Mouse (Mus musculus) forebrain, embryonic 13.5 days (tissue): Measurements from ENCODE around the gene Dmd. TPM values are rescaled to one million over a fixed set of nuclear protein-coding genes. Genes with fewer than 3 reads are reported as not detected.

Experiments used
- ATAC-seq: fragments of 200-750 bp; cut with Nextera tagmentation; 2 replicates; pipeline ENCODE4 v1.8.0; 2017
- H3K27ac ChIP-seq: fragments of 300-500 bp; sonication (generic); 2 replicates; pipeline ENCODE4 v1.5.1; 2015; ENCODE audit warnings: inconsistent platforms, mild to moderate bottlenecking, moderate library complexity
- H3K27me3 ChIP-seq: fragments of 300-500 bp; sonication (generic); 2 replicates; pipeline ENCODE4 v1.6.1; 2015; ENCODE audit warnings: mild to moderate bottlenecking, inconsistent platforms
- H3K36me3 ChIP-seq: fragments of 300-500 bp; sonication (generic); 2 replicates; pipeline ENCODE4 v1.6.1; 2015; ENCODE audit warnings: mild to moderate bottlenecking, inconsistent platforms; ENCODE audit not compliant: poor library complexity, severe bottlenecking
- H3K4me1 ChIP-seq: fragments of 300-500 bp; sonication (generic); 2 replicates; pipeline ENCODE4 v1.6.1; 2015; ENCODE audit warnings: inconsistent platforms
- H3K4me2 ChIP-seq: fragments of 300-500 bp; sonication (generic); 2 replicates; pipeline ENCODE4 v1.6.1; 2015; ENCODE audit warnings: inconsistent platforms, mild to moderate bottlenecking, moderate library complexity
- H3K4me3 ChIP-seq: fragments of 300-500 bp; sonication (generic); 2 replicates; pipeline ENCODE4 v1.5.1; 2015; ENCODE audit warnings: mild to moderate bottlenecking, inconsistent platforms
- H3K9ac ChIP-seq: fragments of 300-500 bp; sonication (generic); 2 replicates; pipeline ENCODE4 v1.6.1; 2015; ENCODE audit warnings: mild to moderate bottlenecking, inconsistent platforms
- H3K9me3 ChIP-seq: fragments of 300-500 bp; sonication (generic); replicated peaks from 2 replicates; pipeline ENCODE4 v1.6.1; 2016; ENCODE audit warnings: inconsistent platforms
- WGBS: fragments of 180-500 bp; shearing (Covaris S2); methylation state at CpG from one replicate; pipeline ENCODE4 v1.1.7; 2015; 5-methylcytosine and 5-hydroxymethylcytosine counted together
- polyA plus RNA-seq: library from polyadenylated mRNA; unstranded; fragments of >200 nt; fragmentation: Nextera tagmentation; extraction: Ambion mirVana; gene quantifications from 2 replicates; pipeline ENCODE4 v1.2.1, GENCODE M21; 2015

Gene Dmd
- polyA plus RNA-seq, 1 experiment from 2014 or later = 26.1 TPM

DNA sequence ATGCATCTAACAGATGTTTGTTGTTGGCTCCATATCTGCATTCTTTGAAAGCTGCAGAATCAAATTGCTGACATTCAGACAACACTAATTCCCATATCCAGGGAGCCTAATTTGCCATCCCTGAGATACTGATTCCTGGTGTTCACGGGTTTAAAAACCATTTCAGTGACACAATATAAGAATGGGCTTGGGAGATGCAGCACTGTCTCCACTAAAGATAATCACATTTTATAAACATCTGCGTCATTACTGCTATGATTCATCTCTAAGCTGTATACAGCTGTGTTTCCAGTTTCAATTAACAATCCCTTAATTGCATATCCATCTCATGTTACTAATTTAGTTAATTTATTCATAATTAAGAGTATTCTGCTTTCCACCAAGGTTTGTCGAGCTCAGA is 1929.5 kb downstream of the Dmd start:
- Histone ChIP-seq H3K9me3 (no peaks in the 10 kb centered on the region), H3K4me1 (no peaks in the 10 kb centered on the region), H3K27me3 (no peaks in the 10 kb centered on the region), H3K36me3 (no peaks in the 10 kb centered on the region), H3K4me3 (no peak overlapping the region), H3K27ac (no peak overlapping the region), H3K4me2 (no peak overlapping the region), H3K9ac (no peak overlapping the region)
- ATAC-seq = peak; percentile 77
- whole genome bisulfite sequencing = 40% methylated on average over 3 of the region's 3 CpGs

DNA sequence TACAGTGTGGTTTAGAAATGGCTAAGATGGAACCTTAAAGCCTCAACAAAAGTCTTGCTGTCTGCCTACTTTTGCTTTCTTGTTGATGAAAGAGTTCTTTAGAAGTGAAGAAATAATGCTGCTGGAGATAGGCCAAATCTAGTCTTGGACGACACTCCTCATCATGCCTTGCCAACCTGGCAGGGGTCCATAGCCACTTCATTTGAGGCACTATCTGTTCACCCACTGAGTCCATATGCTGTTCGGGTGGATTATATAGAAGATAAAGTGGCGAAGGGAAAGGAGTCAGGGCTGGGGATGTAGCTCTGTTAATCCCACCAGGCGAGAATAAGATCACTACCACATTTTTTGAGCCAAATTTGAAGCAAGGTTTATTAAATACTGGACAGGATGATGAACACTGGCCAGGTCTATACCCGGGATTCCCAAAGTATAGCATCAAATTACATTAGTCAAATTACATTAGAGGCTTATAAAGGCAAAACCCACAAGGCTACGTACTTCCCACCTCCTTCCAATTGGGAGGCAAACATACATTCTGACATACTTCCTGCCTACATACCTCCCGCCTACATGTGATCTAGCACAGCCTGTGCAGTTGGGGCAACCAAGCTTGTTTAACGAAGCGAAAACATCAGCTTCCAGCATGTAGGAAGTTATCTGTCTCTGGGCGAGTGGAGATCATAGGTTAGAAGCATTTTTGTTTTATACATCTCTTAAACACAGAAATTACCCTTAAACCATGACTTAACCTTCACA is 1984.2 kb downstream of the Dmd start:
- no peaks in the 10 kb centered on the region for H3K27me3 ChIP-seq
- H3K4me2 ChIP-seq = no peak overlapping the region
- no peak overlapping the region for H3K4me3 ChIP-seq
- H3K36me3 ChIP-seq = no peaks in the 10 kb centered on the region
- no peaks in the 10 kb centered on the region for H3K4me1 ChIP-seq
- ATAC-seq = peak; percentile 91
- no peak overlapping the region; the same call in 1 of the 2 replicates for H3K27ac ChIP-seq
- H3K9me3 ChIP-seq = no peaks in the 10 kb centered on the region
- WGBS = 65% methylated on average over 10 of the region's 10 CpGs
- H3K9ac ChIP-seq = no peak overlapping the region

GRCm38 (mm10) chrX:84960557-84960956 is 2011.9 kb downstream of the Dmd start:
- Histone ChIP-seq H3K9me3 (no peaks in the 10 kb centered on the region), H3K27me3 (no peaks in the 10 kb centered on the region), H3K4me2 (no peak overlapping the region), H3K9ac (no peak overlapping the region), H3K27ac (no peak overlapping the region), H3K4me3 (no peak overlapping the region), H3K36me3 (no peaks in the 10 kb centered on the region), H3K4me1 (no peaks in the 10 kb centered on the region)
- no peak for ATAC-seq
- 88% methylated on average over 5 of the region's 5 CpGs for WGBS

DNA sequence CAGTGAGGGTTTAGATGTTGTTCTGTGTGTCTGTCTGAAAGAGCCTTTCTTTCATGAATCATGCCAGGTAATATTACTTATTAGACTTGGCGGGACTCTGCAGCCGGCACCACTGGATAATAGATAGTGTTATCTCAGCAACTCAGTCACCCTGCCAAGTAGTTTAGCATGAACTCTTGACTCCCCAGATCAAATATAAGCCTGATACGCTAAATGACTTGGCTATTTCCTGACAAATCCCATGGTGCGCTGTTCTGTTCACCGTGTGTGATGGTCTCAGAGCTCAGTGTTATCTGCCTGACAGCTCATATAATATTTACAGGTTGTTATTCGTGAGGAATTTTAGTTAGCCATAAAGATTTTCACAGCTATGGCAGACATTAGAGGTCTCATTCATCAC is 2012.3 kb downstream of the Dmd start:
- no peaks in the 10 kb centered on the region for H3K36me3 ChIP-seq
- no peak overlapping the region for H3K9ac ChIP-seq
- no peak overlapping the region for H3K4me3 ChIP-seq
- WGBS = 90% methylated on average over 6 of the region's 6 CpGs
- H3K4me2 ChIP-seq = no peak overlapping the region
- H3K27ac ChIP-seq = no peak overlapping the region
- no peaks in the 10 kb centered on the region for H3K9me3 ChIP-seq
- H3K4me1 ChIP-seq = no peaks in the 10 kb centered on the region
- ATAC-seq = no peak
- no peaks in the 10 kb centered on the region for H3K27me3 ChIP-seq

GRCm38 (mm10) chrX:85008304-85008703 is 2059.6 kb downstream of the Dmd start:
- Histone ChIP-seq H3K4me3 (no peak overlapping the region), H3K36me3 (no peaks in the 10 kb centered on the region), H3K9me3 (no peaks in the 10 kb centered on the region), H3K4me1 (no peaks in the 10 kb centered on the region), H3K27ac (no peak overlapping the region), H3K27me3 (no peaks in the 10 kb centered on the region), H3K4me2 (no peak overlapping the region), H3K9ac (no peak overlapping the region)
- ATAC-seq = no peak

DNA sequence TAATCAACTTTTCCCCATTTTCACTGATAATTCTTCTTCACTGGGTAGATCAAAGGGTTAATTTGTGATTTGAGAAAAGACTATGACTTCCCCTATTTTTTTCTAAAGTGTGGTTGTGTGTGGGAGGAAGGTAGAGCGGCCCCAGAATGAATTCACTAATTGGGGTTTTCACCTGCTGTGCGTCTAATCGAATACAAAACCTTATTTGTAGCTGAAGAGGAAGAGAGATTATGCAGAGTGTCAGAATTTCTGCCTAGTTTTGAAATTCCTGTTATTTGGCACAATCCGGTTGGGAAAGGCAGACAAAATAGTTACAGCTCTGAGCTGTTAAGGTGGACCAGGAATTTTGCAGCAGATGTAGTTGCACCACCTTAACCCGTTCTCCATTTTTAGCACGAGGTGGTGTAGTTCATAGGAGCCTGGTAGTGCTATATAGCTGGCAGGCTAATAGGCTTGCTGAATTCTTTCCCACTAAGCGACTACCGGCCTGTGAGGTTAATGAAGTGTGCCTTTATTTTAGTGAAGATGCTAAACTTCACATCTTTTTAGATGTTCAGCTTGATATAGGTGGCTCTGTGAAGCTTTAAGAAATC is 2092.9 kb downstream of the Dmd start:
- no peak overlapping the region for H3K9ac ChIP-seq
- WGBS = 28% methylated on average over 8 of the region's 8 CpGs
- no peaks in the 10 kb centered on the region for H3K4me1 ChIP-seq
- H3K27me3 ChIP-seq = no peaks in the 10 kb centered on the region
- no peak overlapping the region for H3K4me2 ChIP-seq
- no peak overlapping the region for H3K27ac ChIP-seq
- no peaks in the 10 kb centered on the region for H3K36me3 ChIP-seq
- no peaks in the 10 kb centered on the region for H3K9me3 ChIP-seq
- H3K4me3 ChIP-seq = no peak overlapping the region
- peak; percentile 59; the same call in 1 of the 2 replicates for ATAC-seq

DNA sequence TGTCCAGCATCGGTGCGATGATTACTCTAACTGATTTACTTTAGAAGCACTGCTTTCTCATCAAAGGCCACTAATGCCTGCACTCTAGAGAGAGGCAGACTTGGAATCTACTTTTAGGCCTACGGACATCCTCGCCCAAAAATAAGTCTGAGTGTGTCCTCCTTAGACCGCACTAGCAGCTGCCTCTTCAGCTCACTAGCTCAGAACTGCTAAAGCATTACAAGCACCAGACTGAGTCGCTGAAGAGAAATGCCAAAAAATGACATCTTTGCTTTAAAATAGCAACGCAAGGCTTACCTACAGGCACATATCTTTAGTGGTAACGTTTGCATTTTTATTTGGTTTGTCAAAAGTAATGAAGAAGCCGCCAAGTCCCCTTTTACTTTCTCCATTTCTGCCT is 2098.0 kb downstream of the Dmd start:
- Histone ChIP-seq H3K9me3 (no peaks in the 10 kb centered on the region), H3K4me2 (no peak overlapping the region), H3K9ac (no peak overlapping the region), H3K36me3 (no peaks in the 10 kb centered on the region), H3K27ac (no peak overlapping the region), H3K4me1 (no peaks in the 10 kb centered on the region), H3K27me3 (no peaks in the 10 kb centered on the region), H3K4me3 (no peak overlapping the region)
- 89% methylated on average over 9 of the region's 9 CpGs for WGBS
- ATAC-seq = no peak

DNA sequence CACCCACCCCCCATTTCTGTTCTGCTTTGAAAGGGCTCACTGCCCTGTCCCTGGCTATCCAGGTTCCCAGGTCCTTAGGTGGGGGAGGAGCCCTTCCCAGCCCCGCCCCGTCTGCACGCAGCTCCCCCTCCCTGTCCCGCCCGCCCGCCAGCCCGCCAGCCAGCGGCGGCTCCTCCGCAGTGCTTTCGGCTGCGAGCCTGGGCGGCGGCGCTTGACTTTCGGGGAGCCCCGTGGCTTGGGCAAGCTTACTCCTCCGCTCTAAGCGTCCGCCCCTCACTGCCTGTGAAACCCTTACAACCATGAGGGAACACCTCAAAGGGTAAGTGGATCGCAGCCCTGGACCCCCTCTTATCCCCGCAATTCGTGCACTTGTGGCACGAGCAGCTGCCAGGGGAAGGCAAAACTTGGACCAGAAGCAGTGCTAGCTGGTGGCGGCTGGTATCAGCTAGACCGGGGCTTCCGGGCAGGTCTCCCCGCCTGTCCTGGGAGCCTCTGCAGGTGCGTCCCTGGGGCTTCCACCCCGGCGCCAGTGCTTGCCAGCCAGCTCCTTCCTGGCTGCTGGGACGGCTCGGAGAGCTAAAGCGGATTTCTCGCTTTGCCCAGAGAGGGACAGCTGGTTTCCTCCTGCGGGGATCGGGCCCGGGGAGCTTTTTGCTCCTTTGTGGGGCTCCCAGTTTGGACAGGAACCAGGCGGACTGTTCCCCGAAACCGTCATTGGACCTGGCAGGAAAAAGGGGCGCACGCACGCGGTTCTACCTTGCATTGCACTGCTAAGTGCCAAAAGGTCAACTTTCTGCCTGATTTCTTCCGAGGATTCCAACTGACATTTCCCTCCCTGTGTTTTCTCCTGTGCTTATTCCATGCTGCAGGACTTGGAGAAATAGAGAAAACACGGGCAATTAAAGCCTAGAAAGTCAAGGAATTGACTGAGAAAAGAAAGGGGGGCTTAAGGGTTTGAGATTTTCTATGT is 2099.8 kb downstream of the Dmd start:
- ATAC-seq = peak; percentile 92
- WGBS = 19% methylated on average over 34 of the region's 47 CpGs
- Histone ChIP-seq H3K4me2 (peak overlapping the region; percentile 66), H3K36me3 (no peaks in the 10 kb centered on the region), H3K27me3 (no peaks in the 10 kb centered on the region), H3K9ac (peak overlapping the region; percentile 68), H3K4me1 (no peaks in the 10 kb centered on the region), H3K9me3 (no peaks in the 10 kb centered on the region), H3K27ac (peak overlapping the region; percentile 31), H3K4me3 (peak overlapping the region; percentile 56)

GRCm38 (mm10) chrX:85049593-85049992 is 2100.9 kb downstream of the Dmd start:
- H3K4me2 ChIP-seq = peak overlapping the region; percentile 66
- no peaks in the 10 kb centered on the region for H3K9me3 ChIP-seq
- no peaks in the 10 kb centered on the region for H3K4me1 ChIP-seq
- H3K4me3 ChIP-seq = peak overlapping the region; percentile 56
- WGBS = 53% methylated on average over 3 of the region's 3 CpGs
- H3K36me3 ChIP-seq = no peaks in the 10 kb centered on the region
- no peak overlapping the region for H3K27ac ChIP-seq
- no peak overlapping the region for H3K9ac ChIP-seq
- H3K27me3 ChIP-seq = no peaks in the 10 kb centered on the region
- no peak for ATAC-seq

- Histone ChIP-seq H3K4me1 (no peaks in the 10 kb centered on the region), H3K4me2 (no peak overlapping the region), H3K9me3 (no peaks in the 10 kb centered on the region), H3K27ac (no peak overlapping the region), H3K27me3 (no peaks in the 10 kb centered on the region), H3K9ac (no peak overlapping the region), H3K4me3 (no peak overlapping the region), H3K36me3 (no peaks in the 10 kb centered on the region)
- 70% methylated on average over 4 of the region's 4 CpGs for WGBS
- no peak for ATAC-seq
These were observed 2124.9 kb downstream of the Dmd start for GRCm38 (mm10) chrX:85073602-85074001.

DNA sequence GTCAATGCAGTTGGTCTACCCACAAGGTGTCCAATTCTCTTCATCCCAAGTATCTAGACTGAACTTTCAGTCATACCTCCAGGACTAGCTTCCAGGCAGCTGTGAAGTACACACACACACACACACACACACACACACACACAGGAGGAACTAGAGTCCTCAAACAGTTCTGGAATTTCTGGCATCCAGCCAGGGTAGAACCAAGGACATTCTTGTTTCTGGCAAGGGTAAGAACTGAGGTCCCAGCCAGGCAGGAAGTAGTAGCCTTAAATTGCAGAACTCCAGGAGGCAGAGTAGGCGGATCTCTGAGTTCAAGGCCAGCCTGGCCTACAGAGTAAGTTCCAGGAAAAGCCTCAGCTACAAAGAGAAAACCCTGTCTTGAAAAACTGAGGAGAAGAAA is 2128.2 kb downstream of the Dmd start:
- Histone ChIP-seq H3K9me3 (no peaks in the 10 kb centered on the region), H3K4me3 (no peak overlapping the region), H3K27ac (no peak overlapping the region), H3K4me2 (no peak overlapping the region), H3K27me3 (no peaks in the 10 kb centered on the region), H3K4me1 (no peaks in the 10 kb centered on the region), H3K9ac (no peak overlapping the region), H3K36me3 (no peaks in the 10 kb centered on the region)
- 90% methylated on average over 1 of the region's 1 CpGs for WGBS
- no peak for ATAC-seq

GRCm38 (mm10) chrX:85077605-85078004 is 2128.9 kb downstream of the Dmd start:
- Histone ChIP-seq H3K4me1 (no peaks in the 10 kb centered on the region), H3K4me2 (no peak overlapping the region), H3K4me3 (no peak overlapping the region), H3K9me3 (no peaks in the 10 kb centered on the region), H3K27ac (no peak overlapping the region), H3K36me3 (no peaks in the 10 kb centered on the region), H3K27me3 (no peaks in the 10 kb centered on the region), H3K9ac (no peak overlapping the region)
- no peak for ATAC-seq
- 57% methylated on average over 1 of the region's 1 CpGs for WGBS
